Mouse (Mus musculus) forebrain, embryonic 15.5 days (tissue): Measurements from ENCODE around the gene Phactr4. TPM values are rescaled to one million over a fixed set of nuclear protein-coding genes. Genes with fewer than 3 reads are reported as not detected.

Experiments used
- ATAC-seq: fragments of 200-750 bp; cut with Nextera tagmentation; replicated peaks from 2 replicates; pipeline ENCODE4 v1.8.0; 2017; ENCODE audit warnings: mild to moderate bottlenecking, moderate TSS enrichment, moderate library complexity
- H3K27ac ChIP-seq: fragments of 300-500 bp; sonication (generic); replicated peaks from 2 replicates; pipeline ENCODE4 v1.5.1; 2015; ENCODE audit warnings: mild to moderate bottlenecking, inconsistent platforms
- H3K27me3 ChIP-seq: fragments of 300-500 bp; sonication (generic); 2 replicates; pipeline ENCODE4 v1.6.1; 2015; ENCODE audit warnings: inconsistent platforms
- H3K36me3 ChIP-seq: fragments of 300-500 bp; sonication (generic); 2 replicates; pipeline ENCODE4 v1.6.1; 2015; ENCODE audit warnings: mild to moderate bottlenecking, inconsistent platforms
- H3K4me1 ChIP-seq: fragments of 300-500 bp; sonication (generic); 2 replicates; pipeline ENCODE4 v1.6.1; 2015; ENCODE audit warnings: inconsistent platforms
- H3K4me2 ChIP-seq: fragments of 300-500 bp; sonication (generic); replicated peaks from 2 replicates; pipeline ENCODE4 v1.6.1; 2015; ENCODE audit warnings: mild to moderate bottlenecking, inconsistent platforms
- H3K4me3 ChIP-seq: fragments of 300-500 bp; sonication (generic); 2 replicates; pipeline ENCODE4 v1.5.1; 2015; ENCODE audit warnings: mild to moderate bottlenecking, inconsistent platforms
- H3K9ac ChIP-seq: fragments of 300-500 bp; sonication (generic); replicated peaks from 2 replicates; pipeline ENCODE4 v1.6.1; 2015; ENCODE audit warnings: mild to moderate bottlenecking, inconsistent platforms
- H3K9me3 ChIP-seq: fragments of 300-500 bp; sonication (generic); 2 replicates; pipeline ENCODE4 v1.6.1; 2016; ENCODE audit warnings: inconsistent platforms
- WGBS: fragments of 180-500 bp; shearing (Covaris S2); methylation state at CpG from one replicate; pipeline ENCODE4 v1.1.7; 2015; ENCODE audit warnings: mixed read lengths; 5-methylcytosine and 5-hydroxymethylcytosine counted together
- polyA plus RNA-seq: library from polyadenylated mRNA; unstranded; fragments of >200 nt; fragmentation: Nextera tagmentation; extraction: Ambion mirVana; gene quantifications from 2 replicates; pipeline ENCODE4 v1.2.1, GENCODE M21; 2015

Phactr4 gene
- polyA plus RNA-seq, 1 experiment from 2014 or later = 11.5 TPM

- Histone ChIP-seq H3K36me3 (0 out of 2 replicates have a peak, but pooled peaks cover 6% of the 10 kb centered on the region), H3K9me3 (no peaks in the 10 kb centered on the region), H3K9ac (no peak overlapping the region), H3K4me1 (no peaks in the 10 kb centered on the region), H3K27me3 (no peaks in the 10 kb centered on the region), H3K4me2 (no peak overlapping the region), H3K4me3 (no peak overlapping the region), H3K27ac (no peak overlapping the region)
- WGBS = 90% methylated on average over 8 of the region's 8 CpGs
- ATAC-seq = no peak
These were observed 36.4 kb downstream of the Phactr4 start for GRCm38 (mm10) chr4:132385771-132386410.

GRCm38 (mm10) chr4:132383455-132383854 lies 38.8 kb downstream of the Phactr4 start:
- 91% methylated on average over 3 of the region's 3 CpGs for WGBS
- H3K27ac ChIP-seq = no peak overlapping the region
- no peak for ATAC-seq
- H3K9ac ChIP-seq = no peak overlapping the region
- 0 out of 2 replicates have a peak, but pooled peaks cover 6% of the 10 kb centered on the region for H3K36me3 ChIP-seq
- H3K4me1 ChIP-seq = no peaks in the 10 kb centered on the region
- H3K9me3 ChIP-seq = no peaks in the 10 kb centered on the region
- H3K27me3 ChIP-seq = no peaks in the 10 kb centered on the region
- H3K4me2 ChIP-seq = no peak overlapping the region
- no peak overlapping the region for H3K4me3 ChIP-seq

GRCm38 (mm10) chr4:132382296-132382695 lies 40.0 kb downstream of the Phactr4 start:
- no peak for ATAC-seq
- Histone ChIP-seq H3K4me2 (no peak overlapping the region), H3K27ac (no peak overlapping the region), H3K4me3 (no peak overlapping the region), H3K9ac (no peak overlapping the region), H3K4me1 (no peaks in the 10 kb centered on the region), H3K36me3 (peaks cover 11% of the 10 kb centered on the region), H3K9me3 (no peaks in the 10 kb centered on the region), H3K27me3 (no peaks in the 10 kb centered on the region)
- 75% methylated on average over 4 of the region's 4 CpGs for WGBS

- Histone ChIP-seq H3K27ac (no peak overlapping the region), H3K9ac (no peak overlapping the region), H3K36me3 (peaks cover 14% of the 10 kb centered on the region), H3K4me3 (no peak overlapping the region), H3K9me3 (no peaks in the 10 kb centered on the region), H3K4me1 (no peaks in the 10 kb centered on the region), H3K27me3 (no peaks in the 10 kb centered on the region), H3K4me2 (no peak overlapping the region)
- no peak for ATAC-seq
- 94% methylated on average over 2 of the region's 2 CpGs for WGBS
These were observed 41.2 kb downstream of the Phactr4 start for GRCm38 (mm10) chr4:132380965-132381616.

- H3K36me3 ChIP-seq = peaks cover 39% of the 10 kb centered on the region
- H3K27me3 ChIP-seq = no peaks in the 10 kb centered on the region
- no peak overlapping the region for H3K4me2 ChIP-seq
- no peaks in the 10 kb centered on the region for H3K4me1 ChIP-seq
- 94% methylated on average over 1 of the region's 1 CpGs for WGBS
- no peak overlapping the region for H3K27ac ChIP-seq
- H3K9ac ChIP-seq = no peak overlapping the region
- ATAC-seq = no peak
- H3K9me3 ChIP-seq = no peaks in the 10 kb centered on the region
- H3K4me3 ChIP-seq = no peak overlapping the region
These were observed 48.5 kb downstream of the Phactr4 start for GRCm38 (mm10) chr4:132373820-132374219.

- no peak overlapping the region for H3K4me3 ChIP-seq
These were observed 52.1 kb downstream of the Phactr4 start for GRCm38 (mm10) chr4:132369953-132370750.

GRCm38 (mm10) chr4:132367480-132368201 lies 54.6 kb downstream of the Phactr4 start:
- H3K9ac ChIP-seq = no peak overlapping the region
- no peak overlapping the region for H3K4me3 ChIP-seq
- no peak overlapping the region for H3K27ac ChIP-seq
- no peaks in the 10 kb centered on the region for H3K27me3 ChIP-seq
- 94% methylated on average over 18 of the region's 18 CpGs for WGBS
- no peaks in the 10 kb centered on the region for H3K4me1 ChIP-seq
- no peak for ATAC-seq
- H3K36me3 ChIP-seq = peaks cover 58% of the 10 kb centered on the region
- H3K4me2 ChIP-seq = no peak overlapping the region
- no peaks in the 10 kb centered on the region for H3K9me3 ChIP-seq

More at GRCm38 (mm10) chr4:132369953-132370750, 52.1 kb downstream of the Phactr4 start:
- WGBS = 89% methylated on average over 8 of the region's 8 CpGs
- H3K4me1 ChIP-seq = no peaks in the 10 kb centered on the region
- no peak for ATAC-seq
- peaks cover 54% of the 10 kb centered on the region for H3K36me3 ChIP-seq
- H3K4me2 ChIP-seq = no peak overlapping the region
- H3K9me3 ChIP-seq = no peaks in the 10 kb centered on the region
- no peaks in the 10 kb centered on the region for H3K27me3 ChIP-seq
- no peak overlapping the region for H3K9ac ChIP-seq
- no peak overlapping the region for H3K27ac ChIP-seq

- Histone ChIP-seq H3K9me3 (no peaks in the 10 kb centered on the region), H3K36me3 (peaks cover 66% of the 10 kb centered on the region)
These were observed 56.7 kb downstream of the Phactr4 start for GRCm38 (mm10) chr4:132365450-132366060.

GRCm38 (mm10) chr4:132363487-132363886 lies 58.8 kb downstream of the Phactr4 start:
- 97% methylated on average over 11 of the region's 11 CpGs for WGBS

More at GRCm38 (mm10) chr4:132365450-132366060, 56.7 kb downstream of the Phactr4 start:
- H3K4me2 ChIP-seq = no peak overlapping the region
- 82% methylated on average over 13 of the region's 13 CpGs for WGBS
- ATAC-seq = no peak
- H3K4me3 ChIP-seq = no peak overlapping the region
- H3K9ac ChIP-seq = no peak overlapping the region
- H3K27ac ChIP-seq = no peak overlapping the region
- no peaks in the 10 kb centered on the region for H3K27me3 ChIP-seq
- no peaks in the 10 kb centered on the region for H3K4me1 ChIP-seq

GRCm38 (mm10) chr4:132359510-132359909 lies 62.8 kb downstream of the Phactr4 start:
- Histone ChIP-seq H3K4me3 (no peak overlapping the region), H3K36me3 (peaks cover 50% of the 10 kb centered on the region), H3K9ac (no peak overlapping the region), H3K4me2 (no peak overlapping the region), H3K4me1 (no peaks in the 10 kb centered on the region), H3K9me3 (no peaks in the 10 kb centered on the region), H3K27me3 (no peaks in the 10 kb centered on the region), H3K27ac (no peak overlapping the region)
- 91% methylated on average over 4 of the region's 4 CpGs for WGBS
- ATAC-seq = no peak

More at GRCm38 (mm10) chr4:132363487-132363886, 58.8 kb downstream of the Phactr4 start:
- no peak overlapping the region for H3K9ac ChIP-seq
- H3K36me3 ChIP-seq = peaks cover 64% of the 10 kb centered on the region
- H3K27ac ChIP-seq = no peak overlapping the region
- no peaks in the 10 kb centered on the region for H3K9me3 ChIP-seq
- ATAC-seq = no peak
- H3K27me3 ChIP-seq = no peaks in the 10 kb centered on the region
- H3K4me2 ChIP-seq = no peak overlapping the region
- no peak overlapping the region for H3K4me3 ChIP-seq
- H3K4me1 ChIP-seq = no peaks in the 10 kb centered on the region

- Histone ChIP-seq H3K9ac (no peak overlapping the region), H3K9me3 (no peaks in the 10 kb centered on the region), H3K27ac (no peak overlapping the region), H3K4me2 (no peak overlapping the region), H3K4me1 (peaks cover 18% of the 10 kb centered on the region), H3K27me3 (no peaks in the 10 kb centered on the region), H3K4me3 (no peak overlapping the region), H3K36me3 (peaks cover 34% of the 10 kb centered on the region)
- no peak for ATAC-seq
- WGBS = 35% methylated on average over 12 of the region's 12 CpGs
These were observed 66.1 kb downstream of the Phactr4 start for GRCm38 (mm10) chr4:132356170-132356569.
